Mouse (Mus musculus) liver, postnatal 0 days (tissue): ENCODE measurements around the gene Rdh16f2. TPM values are rescaled to one million over a fixed set of nuclear protein-coding genes. Genes with fewer than 3 reads are reported as not detected.
"Not testable (repeated sequence)": the region's sequence is repeated elsewhere in the genome, so short reads cannot be mapped to it uniquely, and the experiment has no call there.

ENCODE experiments used
- ATAC-seq: fragments of 200-750 bp; cut with Nextera tagmentation; 2 replicates; pipeline ENCODE4 v1.8.0; 2017; ENCODE audit warnings: mild to moderate bottlenecking, moderate library complexity
- DNase-seq: peaks from one replicate; pipeline ENCODE4 v3.0.0-alpha.2; 2016
- H3K27ac ChIP-seq: fragments of 300-500 bp; sonication (generic); 2 replicates; pipeline ENCODE4 v1.5.1; 2014; ENCODE audit warnings: antibody characterized with exemption, moderate library complexity, mild to moderate bottlenecking, low read depth
- H3K27me3 ChIP-seq: fragments of 300-500 bp; sonication (generic); 2 replicates; pipeline ENCODE4 v1.6.1; 2014; ENCODE audit warnings: low read length, control low read depth, mixed read lengths; ENCODE audit not compliant: insufficient read depth
- H3K36me3 ChIP-seq: fragments of 300-500 bp; sonication (generic); replicated peaks from 2 replicates; pipeline ENCODE4 v1.6.1; 2014; ENCODE audit warnings: mild to moderate bottlenecking, control low read depth, low read length, moderate library complexity, mixed read lengths; ENCODE audit not compliant: insufficient read depth
- H3K4me1 ChIP-seq: fragments of 300-500 bp; sonication (generic); 2 replicates; pipeline ENCODE4 v1.6.1; 2014; ENCODE audit warnings: antibody characterized with exemption, mild to moderate bottlenecking, control low read depth; ENCODE audit not compliant: insufficient read depth
- H3K4me2 ChIP-seq: fragments of 300-500 bp; sonication (generic); 2 replicates; pipeline ENCODE4 v1.6.1; 2014; ENCODE audit warnings: low read depth, mild to moderate bottlenecking, low read length, moderate library complexity, mixed read lengths
- H3K4me3 ChIP-seq: fragments of 300-500 bp; sonication (generic); 2 replicates; pipeline ENCODE4 v1.5.1; 2014; ENCODE audit warnings: low read depth, low read length
- H3K9ac ChIP-seq: fragments of 300-500 bp; sonication (generic); replicated peaks from 2 replicates; pipeline ENCODE4 v1.6.1; 2014; ENCODE audit warnings: mild to moderate bottlenecking, moderate library complexity
- H3K9me3 ChIP-seq: fragments of 300-500 bp; sonication (generic); 2 replicates; pipeline ENCODE4 v1.6.1; 2016; ENCODE audit warnings: mild to moderate bottlenecking, control low read depth, low read length, mixed read lengths
- CTCF ChIP-seq: sonication (generic); IDR thresholded peaks from 2 replicates; pipeline ENCODE4 v1.5.1; 2016; ENCODE audit warnings: antibody characterized with exemption, low read depth
- EP300 ChIP-seq: IDR thresholded peaks from 2 replicates; pipeline ENCODE4 v1.6.1; 2016; ENCODE audit warnings: antibody characterized with exemption, low read depth, mild to moderate bottlenecking
- WGBS: fragments of 180-500 bp; shearing (Covaris S2); extraction: QIAGEN DNeasy Blood & Tissue Kit; methylation state at CpG from one replicate; pipeline ENCODE4 v1.1.7; 2014; ENCODE audit not compliant: insufficient replicate concordance; 5-methylcytosine and 5-hydroxymethylcytosine counted together
- polyA plus RNA-seq: library from polyadenylated mRNA; unstranded; fragments of >200 nt; fragmentation: Nextera tagmentation; extraction: Ambion mirVana; gene quantifications from 2 replicates; pipeline ENCODE4 v1.2.1, GENCODE M21; 2015

Rdh16f2 gene
- polyA plus RNA-seq, result 4.2 and 4.6 TPM in 2 replicates

- no peak for TF ChIP-seq CTCF
- TF ChIP-seq EP300, result no peak
- ATAC-seq (no peak), DNase-seq (no peak)
- H3K4me2 ChIP-seq, result peak within 1 kb of the TSS; percentile 22; the same call in 1 of the 2 replicates
- peaks cover 5% of the 10 kb centered on the region; the same call in 1 of the 2 replicates for H3K9me3 ChIP-seq
- H3K36me3 ChIP-seq, result no peaks in the 10 kb centered on the region
- H3K4me1 ChIP-seq, result peaks cover 5% of the 10 kb centered on the region
- no peaks in the 10 kb centered on the region for H3K27me3 ChIP-seq
- WGBS, result 70% methylated on average over 3 of the region's 3 CpGs
- H3K4me3 ChIP-seq, result no peak within 1 kb of the TSS
- H3K9ac ChIP-seq, result no peak within 1 kb of the TSS
- peak within 1 kb of the TSS; percentile 11; the same call in 1 of the 2 replicates for H3K27ac ChIP-seq
Observed at GRCm38 (mm10) chr10:127866232-127866631, at the start of gene Rdh16f2. Gene Rdh16f2 (plus strand): TSS chr10:127866474.

DNA sequence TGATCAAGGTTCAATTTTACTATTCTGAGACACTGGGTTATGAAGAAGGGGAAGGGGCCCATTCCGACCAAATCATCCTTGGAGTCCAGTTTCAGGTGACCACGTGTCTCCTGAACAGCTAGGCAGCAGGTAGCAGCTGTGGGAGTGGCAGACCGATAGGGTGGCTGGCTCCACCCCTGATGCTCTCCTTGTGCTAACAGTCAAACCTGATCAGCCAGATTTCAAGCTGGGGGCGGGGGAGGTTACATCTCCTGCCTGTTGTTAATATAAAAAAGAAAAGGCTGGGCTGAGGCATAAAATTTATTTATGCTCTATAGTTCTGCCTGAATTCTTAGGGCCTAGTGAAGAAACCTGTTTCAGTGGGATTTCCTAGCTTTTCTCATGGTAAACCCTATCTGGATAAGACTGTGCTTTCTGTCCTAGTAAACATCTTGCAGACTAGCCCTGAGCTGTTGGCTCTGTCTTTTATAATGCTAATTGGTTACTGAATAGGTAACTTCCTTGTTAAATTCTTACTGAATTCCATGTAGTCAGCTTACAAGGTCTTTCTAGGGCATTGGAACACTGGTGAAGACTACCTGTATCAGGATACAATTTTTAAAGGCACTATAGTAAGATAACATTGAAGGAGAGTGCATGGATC lies 48.9 kb upstream of the Rdh16f2 start:
- not testable (repeated sequence) for H3K4me2 ChIP-seq, DNase-seq, ATAC-seq, H3K36me3 ChIP-seq, H3K4me1 ChIP-seq, H3K27ac ChIP-seq, H3K4me3 ChIP-seq, H3K9me3 ChIP-seq, H3K9ac ChIP-seq, H3K27me3 ChIP-seq
- 73% methylated on average over 4 of the region's 4 CpGs for WGBS

- not testable (repeated sequence) for H3K27me3 ChIP-seq, H3K27ac ChIP-seq, H3K9me3 ChIP-seq, H3K9ac ChIP-seq, H3K4me3 ChIP-seq, H3K4me2 ChIP-seq, ATAC-seq, DNase-seq, H3K4me1 ChIP-seq, H3K36me3 ChIP-seq
- WGBS, result 78% methylated on average over 2 of the region's 2 CpGs
Observed at GRCm38 (mm10) chr10:127821806-127822205, 44.5 kb upstream of the Rdh16f2 start.

DNA sequence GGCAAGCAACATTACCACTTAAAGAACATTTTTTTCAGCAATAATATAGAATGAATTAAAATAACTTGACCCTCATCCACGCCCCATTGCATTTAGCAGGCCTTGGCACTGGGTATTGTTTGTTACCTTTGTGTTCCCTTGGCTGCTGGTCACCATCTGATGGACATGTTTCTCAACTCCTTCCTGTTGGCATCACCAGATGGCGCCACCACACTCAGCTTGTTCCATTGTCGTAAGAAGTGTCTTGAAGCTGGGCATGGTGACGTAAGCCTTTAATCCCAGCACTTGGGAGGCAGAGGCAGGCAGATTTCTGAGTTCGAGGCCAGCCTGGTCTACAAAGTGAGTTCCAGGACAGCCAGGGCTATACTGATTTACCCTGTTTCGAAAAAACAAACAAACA lies 40.9 kb upstream of the Rdh16f2 start:
- DNase-seq, result peak; percentile 50
- WGBS, result 59% methylated on average over 6 of the region's 6 CpGs

DNA sequence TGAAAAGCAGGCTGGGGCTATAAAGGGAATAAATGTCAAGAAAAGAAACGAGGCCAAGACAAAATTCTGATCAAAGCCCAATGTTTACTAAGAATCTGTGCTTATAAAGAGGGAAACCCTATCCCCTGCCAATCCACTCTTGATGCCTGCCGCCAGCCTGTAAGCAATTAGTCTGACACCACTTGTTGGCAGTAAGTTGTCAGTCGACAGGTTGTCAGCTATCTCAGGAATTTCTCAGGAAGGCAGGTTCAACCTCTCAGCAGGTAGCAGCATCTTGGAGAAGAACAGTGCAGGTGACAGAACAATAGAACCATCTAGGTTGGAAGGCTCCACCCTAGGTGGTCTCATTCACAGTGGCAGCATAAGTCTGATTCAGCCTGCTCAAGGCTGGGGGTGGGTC lies 37.2 kb upstream of the Rdh16f2 start:
- no peak overlapping the region for H3K4me3 ChIP-seq
- H3K4me2 ChIP-seq, result no peak overlapping the region
- DNase-seq (no peak), ATAC-seq (no peak)
- no peaks in the 10 kb centered on the region for H3K9me3 ChIP-seq
- H3K36me3 ChIP-seq, result no peaks in the 10 kb centered on the region
- no peaks in the 10 kb centered on the region for H3K27me3 ChIP-seq
- H3K9ac ChIP-seq, result no peak overlapping the region
- no peak overlapping the region for H3K27ac ChIP-seq
- no peak for TF ChIP-seq CTCF
- no peak for TF ChIP-seq EP300
- 71% methylated on average over 3 of the region's 3 CpGs for WGBS
- no peaks in the 10 kb centered on the region for H3K4me1 ChIP-seq

More for the DNA sequence above, 40.9 kb upstream of the Rdh16f2 start:
- Histone ChIP-seq H3K9me3 (no peaks in the 10 kb centered on the region; the same call in 1 of the 2 replicates), H3K9ac (no peak overlapping the region), H3K27me3 (no peaks in the 10 kb centered on the region), H3K36me3 (no peaks in the 10 kb centered on the region), H3K4me2 (no peak overlapping the region), H3K4me1 (no peaks in the 10 kb centered on the region), H3K4me3 (no peak overlapping the region), H3K27ac (no peak overlapping the region)
- TF ChIP-seq EP300 (no peak), CTCF (peak; percentile 63)
- ATAC-seq, result no peak

DNA sequence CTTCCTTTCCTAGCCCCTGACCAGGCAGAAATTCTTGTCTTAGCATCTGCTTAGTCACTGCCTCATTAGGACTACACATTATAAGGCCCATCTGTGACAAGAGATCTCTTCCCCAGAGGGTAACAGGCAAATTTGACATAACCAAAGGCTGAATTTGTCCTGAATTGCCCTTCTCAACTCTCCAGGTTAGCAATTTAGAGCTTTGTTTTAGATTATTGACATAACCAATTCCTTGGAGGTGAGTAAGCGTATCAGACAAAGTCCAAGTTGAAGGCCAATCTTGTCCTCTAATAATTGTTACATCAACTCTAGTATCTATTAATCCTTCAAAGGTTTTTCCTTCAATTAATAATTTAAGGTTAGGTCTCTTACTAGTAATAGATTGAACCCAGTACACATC lies 32.1 kb upstream of the Rdh16f2 start:
- H3K27ac ChIP-seq, H3K36me3 ChIP-seq, H3K9ac ChIP-seq, ATAC-seq, H3K9me3 ChIP-seq, H3K4me3 ChIP-seq, H3K4me1 ChIP-seq, H3K27me3 ChIP-seq, H3K4me2 ChIP-seq, DNase-seq: not testable (repeated sequence)
- 83% methylated on average over 1 of the region's 1 CpGs for WGBS

- H3K4me3 ChIP-seq, result no peak overlapping the region
- no peak overlapping the region for H3K4me2 ChIP-seq
- H3K9me3 ChIP-seq, result no peaks in the 10 kb centered on the region
- DNase-seq (no peak), ATAC-seq (no peak)
- no peak overlapping the region for H3K9ac ChIP-seq
- TF ChIP-seq CTCF, result no peak
- TF ChIP-seq EP300, result no peak
- 52% methylated on average over 5 of the region's 5 CpGs for WGBS
- H3K4me1 ChIP-seq, result 0 out of 2 replicates have a peak, but pooled peaks cover 4% of the 10 kb centered on the region
- no peaks in the 10 kb centered on the region for H3K27me3 ChIP-seq
- no peaks in the 10 kb centered on the region for H3K36me3 ChIP-seq
- H3K27ac ChIP-seq, result no peak overlapping the region
Observed at GRCm38 (mm10) chr10:127835292-127835691, 31.0 kb upstream of the Rdh16f2 start.

DNA sequence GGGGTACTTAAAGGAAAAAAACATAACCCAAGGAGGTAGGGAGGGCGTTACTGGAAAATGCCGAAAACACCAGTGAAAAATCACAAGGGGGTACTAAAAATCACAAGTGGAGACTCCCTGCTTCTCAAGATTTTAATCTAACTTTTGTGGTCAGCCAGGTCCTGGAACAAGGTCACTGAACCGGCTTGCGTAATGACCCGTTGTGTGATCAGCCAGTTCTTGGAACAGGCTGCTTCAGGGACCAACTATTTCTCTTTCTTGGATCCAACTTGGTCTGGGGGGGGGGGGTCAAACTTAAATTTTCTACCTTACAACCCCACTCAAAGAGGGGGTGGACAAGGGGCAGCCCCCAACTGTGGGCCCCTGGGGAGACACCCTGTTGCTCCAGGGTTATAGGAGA lies 28.5 kb upstream of the Rdh16f2 start:
- not testable (repeated sequence) for H3K9ac ChIP-seq, DNase-seq, H3K36me3 ChIP-seq, H3K27me3 ChIP-seq, H3K4me2 ChIP-seq, H3K4me1 ChIP-seq, H3K27ac ChIP-seq, H3K9me3 ChIP-seq, ATAC-seq, H3K4me3 ChIP-seq
- 76% methylated on average over 5 of the region's 5 CpGs for WGBS
